Mouse (Mus musculus) gastrocnemius, postnatal 36 days (tissue): ENCODE data around the gene Xylt1. TPM values are rescaled to one million over a fixed set of nuclear protein-coding genes. Genes with fewer than 3 reads are reported as not detected.

Experiments
- DNase-seq, 2 experiments: peaks; one replicate each; pipeline ENCODE4 v3.0.0; 2022
- intact Hi-C: fragments of 180-260 bp; cut with DNase I; formaldehyde crosslinking; loops from one replicate; pipeline ENCODE4 v1.15.1; 2025
- total RNA-seq, 2 experiments: library from RNA; stranded (reverse); gene quantifications; 2 replicates each; pipeline ENCODE4 v1.2.3; 2021

Gene Xylt1
- total RNA-seq, 2 experiments from 2014 or later: 5.0 to 5.5 TPM

- no peak for DNase-seq
- intact Hi-C loops: no loop called here
Observed at GRCm38 (mm10) chr7:117392863-117393569, 12.2 kb downstream of the Xylt1 start.

- intact Hi-C loops: no loop called here
- DNase-seq: no peak
Observed at GRCm38 (mm10) chr7:117393976-117394375, 13.2 kb downstream of the Xylt1 start.

DNA sequence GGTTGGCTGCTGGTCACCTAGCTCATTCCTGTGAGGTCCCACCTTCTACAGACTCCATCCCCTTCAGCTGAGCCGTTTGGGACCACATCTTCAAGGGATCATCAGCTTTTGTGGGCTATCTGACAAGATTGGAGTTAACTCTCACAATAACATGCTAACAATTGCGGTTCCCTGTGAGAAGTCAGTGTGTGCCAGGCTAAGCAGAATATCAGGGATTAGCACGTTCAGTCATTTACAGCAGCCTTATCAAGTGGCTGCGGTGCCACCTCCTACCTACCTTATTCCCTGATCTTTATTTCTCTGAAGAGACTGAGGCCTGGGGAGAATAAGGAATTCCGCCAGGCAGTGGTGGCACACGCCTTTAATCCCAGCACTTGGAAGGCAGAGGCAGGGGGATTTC is 13.6 kb downstream of the Xylt1 start:
- intact Hi-C loops: no loop called here
- DNase-seq: no peak

DNA sequence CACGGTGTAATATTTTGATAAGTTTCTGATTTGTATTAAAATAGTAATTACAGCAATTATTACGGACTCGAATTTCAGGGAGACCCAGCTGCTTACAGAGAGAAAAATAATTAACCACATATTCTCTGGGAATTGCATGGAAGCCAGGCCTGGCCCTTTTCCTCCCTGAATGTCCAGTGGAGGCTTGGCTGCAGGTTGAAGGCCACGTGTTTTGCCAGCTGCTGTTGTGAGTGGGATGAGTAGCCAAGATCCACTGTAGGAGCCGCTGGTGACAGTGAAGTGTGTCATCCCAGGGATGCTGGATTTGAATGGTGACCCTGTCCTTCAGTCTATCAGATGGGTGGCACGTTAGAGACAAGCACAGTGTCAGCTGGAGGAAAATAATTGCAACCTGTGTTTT is 14.7 kb downstream of the Xylt1 start:
- intact Hi-C loops: no loop called here
- no peak for DNase-seq

GRCm38 (mm10) chr7:117397877-117398276 is 17.1 kb downstream of the Xylt1 start:
- intact Hi-C loops: no loop called here
- DNase-seq: no peak

DNA sequence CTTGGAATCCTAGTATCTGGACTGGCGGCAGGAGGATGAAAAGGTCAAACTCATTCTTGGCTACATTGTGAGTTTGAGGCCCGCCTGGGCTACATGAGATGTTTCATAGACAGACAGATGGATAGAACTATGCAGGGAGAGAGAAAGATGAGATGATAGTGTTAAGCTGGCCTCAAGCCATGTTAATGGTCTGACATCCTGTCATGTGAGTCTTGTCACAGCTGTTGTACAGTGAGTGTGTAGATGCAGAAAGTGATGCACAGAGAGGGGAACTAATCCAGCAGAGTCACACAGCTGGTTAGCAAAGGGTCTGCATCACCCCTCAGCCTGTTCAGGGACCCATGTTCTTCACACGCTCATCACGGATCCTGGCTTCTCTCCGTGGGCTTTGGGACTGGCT is 19.2 kb downstream of the Xylt1 start:
- no peak for DNase-seq
- intact Hi-C loops: loop anchor here (10.0 kb wide), 1 partner anchor 715 kb away; the partner anchor contains the start of gene Rps15a

GRCm38 (mm10) chr7:117401581-117401980 is 20.8 kb downstream of the Xylt1 start:
- intact Hi-C loops: loop anchor here (10.0 kb wide), 1 partner anchor 713 kb away; the partner anchor contains the start of gene Rps15a

DNA sequence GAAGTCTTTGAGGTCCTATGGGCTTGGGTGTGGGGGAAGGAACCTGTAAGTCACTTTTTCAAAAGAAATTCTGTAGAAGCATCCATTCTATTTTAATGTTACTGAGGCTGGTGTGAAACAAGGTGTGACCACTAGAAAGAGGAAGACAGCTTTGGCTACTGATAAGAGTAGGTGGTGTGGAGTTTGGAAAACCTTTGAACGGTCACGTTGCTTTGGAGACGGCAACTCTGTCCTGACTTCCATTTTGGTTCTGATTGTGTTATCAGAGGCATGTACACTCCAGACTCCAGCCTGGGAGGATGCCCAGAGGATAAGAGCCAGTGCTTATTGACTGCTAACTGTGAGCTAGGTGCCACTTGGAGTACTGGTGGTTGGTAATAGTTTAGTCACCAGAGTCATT is 25.6 kb downstream of the Xylt1 start:
- DNase-seq: no peak
- intact Hi-C loops: loop anchor here (10.0 kb wide), 1 partner anchor 708 kb away; the partner anchor contains the start of gene Rps15a

More at GRCm38 (mm10) chr7:117401581-117401980, 20.8 kb downstream of the Xylt1 start:
- DNase-seq: no peak

- no peak for DNase-seq
- intact Hi-C loops: loop anchor here (10.0 kb wide), 1 partner anchor 705 kb away; the partner anchor contains the start of gene Rps15a
Observed at GRCm38 (mm10) chr7:117409268-117409988, 28.6 kb downstream of the Xylt1 start.

- intact Hi-C loops: no loop called here
- no peak for DNase-seq
Observed at GRCm38 (mm10) chr7:117411874-117412273, 31.1 kb downstream of the Xylt1 start.

GRCm38 (mm10) chr7:117412405-117412804 is 31.6 kb downstream of the Xylt1 start:
- intact Hi-C loops: no loop called here
- peak; percentile 63 to 74 for DNase-seq

GRCm38 (mm10) chr7:117414341-117415008 is 33.7 kb downstream of the Xylt1 start:
- DNase-seq: peak in 1 of 2 experiments; percentile 28
- intact Hi-C loops: loop anchor here (5.0 kb wide), 1 partner anchor 32 kb away; the partner anchor contains the start of gene Xylt1

DNA sequence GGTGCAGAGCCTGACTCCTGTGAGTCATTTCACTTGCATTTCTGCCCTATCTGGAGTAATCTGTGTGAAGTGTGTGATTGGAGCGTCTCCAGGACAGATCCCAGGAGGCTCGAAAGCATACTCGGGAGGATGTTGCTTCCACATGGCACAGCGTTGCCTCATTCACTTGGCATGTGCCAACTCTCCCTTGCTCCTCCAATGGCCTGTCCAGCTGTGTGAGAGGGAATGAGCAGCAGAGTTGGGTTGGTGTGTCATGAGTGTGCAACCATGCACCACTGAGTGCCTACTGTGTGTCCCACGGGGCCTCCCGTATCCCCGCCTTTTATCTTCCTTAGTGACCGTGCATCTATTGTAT is 34.2 kb downstream of the Xylt1 start:
- intact Hi-C loops: loop anchor here (5.0 kb wide), 1 partner anchor 33 kb away; the partner anchor contains the start of gene Xylt1

DNA sequence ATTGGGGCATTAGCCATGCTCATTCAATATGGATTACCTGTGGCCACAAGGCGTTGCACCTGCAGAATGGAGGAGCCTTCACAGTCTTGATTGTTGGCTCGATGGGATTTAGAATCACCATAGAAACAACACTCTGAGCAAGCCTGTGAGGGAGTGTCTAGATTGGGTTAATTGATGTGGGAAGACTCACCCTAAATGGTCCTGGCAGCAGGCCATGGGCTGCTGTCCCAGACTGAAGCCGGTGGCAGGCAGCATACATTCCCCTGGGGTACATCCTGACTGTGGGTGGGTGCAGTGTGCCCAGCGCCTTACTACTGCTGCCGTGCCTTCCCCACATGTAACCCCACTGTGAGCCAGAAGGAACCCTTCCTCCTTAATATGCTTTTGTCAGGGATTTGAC is 38.3 kb downstream of the Xylt1 start:
- intact Hi-C loops: loop anchor here (5.0 kb wide), 1 partner anchor 37 kb away; the partner anchor contains the start of gene Xylt1
- no peak for DNase-seq

More for the DNA sequence above, 34.2 kb downstream of the Xylt1 start:
- no peak for DNase-seq

GRCm38 (mm10) chr7:117419846-117420245 is 39.1 kb downstream of the Xylt1 start:
- intact Hi-C loops: loop anchor here (5.0 kb wide), 1 partner anchor 38 kb away; the partner anchor contains the start of gene Xylt1

GRCm38 (mm10) chr7:117420301-117420700 is 39.5 kb downstream of the Xylt1 start:
- intact Hi-C loops: no loop called here
- no peak for DNase-seq

More at GRCm38 (mm10) chr7:117419846-117420245, 39.1 kb downstream of the Xylt1 start:
- no peak for DNase-seq

DNA sequence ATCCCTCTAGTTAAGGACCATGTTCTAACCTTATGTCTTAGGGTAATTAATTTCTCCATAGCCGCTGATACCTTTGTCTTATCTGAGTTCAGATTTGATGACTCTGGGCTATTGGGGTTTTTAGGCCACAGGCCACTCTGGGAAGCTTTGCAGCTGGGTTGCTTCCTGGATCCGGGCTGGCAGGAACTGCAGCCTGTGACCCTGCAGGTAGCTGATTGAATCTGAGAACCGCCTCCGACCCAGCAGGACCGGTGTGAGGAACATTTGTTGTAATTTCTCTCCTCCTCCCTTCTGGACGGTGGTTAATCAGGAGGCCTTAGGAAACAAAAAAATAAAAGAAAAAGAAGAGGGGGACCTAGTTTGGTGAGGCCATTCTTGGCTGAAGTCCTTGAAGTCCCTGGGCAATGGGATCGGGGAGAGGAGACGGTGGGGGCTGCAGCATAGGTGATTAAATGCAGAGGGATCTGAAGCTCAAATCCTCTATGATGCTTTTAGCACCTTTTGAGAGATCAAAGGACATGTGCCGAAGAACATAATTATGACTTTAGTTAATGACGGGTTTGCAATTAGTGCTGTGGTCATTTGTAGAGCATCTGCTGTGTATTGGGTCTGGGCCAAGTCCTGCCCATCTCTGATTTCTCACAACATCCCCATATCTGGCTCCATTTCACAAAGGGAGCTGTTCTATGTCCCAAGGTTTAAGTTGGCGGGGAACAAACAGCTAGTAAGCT is 40.2 kb downstream of the Xylt1 start:
- DNase-seq: no peak
- intact Hi-C loops: no loop called here

- intact Hi-C loops: no loop called here
- no peak for DNase-seq
Observed at GRCm38 (mm10) chr7:117424841-117425240, 44.1 kb downstream of the Xylt1 start.

DNA sequence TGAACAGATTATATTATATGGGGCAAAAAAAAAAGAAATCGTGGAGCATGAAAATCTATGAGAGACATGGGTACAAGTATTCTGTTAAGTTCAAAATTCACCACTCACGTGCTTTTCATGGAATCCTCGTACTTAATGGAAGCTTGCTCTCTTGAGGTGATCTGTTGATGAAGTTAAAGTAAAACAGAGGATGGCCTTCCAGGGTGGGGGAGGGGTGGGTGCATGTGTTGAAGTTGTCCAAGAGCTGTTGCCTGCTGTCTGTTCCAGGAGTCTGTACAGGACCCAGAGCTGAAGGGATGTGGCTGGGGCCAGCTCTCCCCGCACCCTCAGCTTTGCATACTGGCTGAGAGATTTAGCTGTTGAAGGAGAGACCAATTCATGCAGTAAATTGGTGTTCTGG is 45.6 kb downstream of the Xylt1 start:
- intact Hi-C loops: no loop called here
- no peak for DNase-seq

- intact Hi-C loops: no loop called here
Observed at GRCm38 (mm10) chr7:117428690-117429224, 48.0 kb downstream of the Xylt1 start.

More at GRCm38 (mm10) chr7:117428690-117429224, 48.0 kb downstream of the Xylt1 start:
- no peak for DNase-seq
